Mouse (Mus musculus) testis, adult 2 months (tissue): ENCODE data around the gene Slc27a3. TPM values are rescaled to one million over a fixed set of nuclear protein-coding genes. Genes with fewer than 3 reads are reported as not detected.

Source experiments
- H3K27ac ChIP-seq: fragments of 200-500 bp; 2 replicates; pipeline ENCODE4 v1.5.1; 2012; ENCODE audit warnings: low read depth, low read length; ENCODE audit not compliant: control insufficient read depth, insufficient read depth
- H3K27me3 ChIP-seq: fragments of 200-500 bp; 2 replicates; pipeline ENCODE4 v1.6.1; 2012; ENCODE audit warnings: mild to moderate bottlenecking, low read length, moderate library complexity; ENCODE audit not compliant: control insufficient read depth, insufficient read depth
- H3K36me3 ChIP-seq: fragments of 200-500 bp; 2 replicates; pipeline ENCODE4 v1.6.1; 2012; ENCODE audit warnings: mild to moderate bottlenecking, low read length; ENCODE audit not compliant: control insufficient read depth, insufficient read depth
- H3K4me1 ChIP-seq: fragments of 200-500 bp; 2 replicates; pipeline ENCODE4 v1.6.1; 2012; ENCODE audit warnings: low read length; ENCODE audit not compliant: control insufficient read depth, insufficient read depth
- H3K4me3 ChIP-seq: fragments of 200-500 bp; 2 replicates; pipeline ENCODE4 v1.5.1; 2012; ENCODE audit warnings: low read depth, mild to moderate bottlenecking, low read length, moderate library complexity, mixed read lengths; ENCODE audit not compliant: control insufficient read depth
- CTCF ChIP-seq: fragments of 200-500 bp; IDR thresholded peaks from 2 replicates; pipeline ENCODE4 v1.5.1; 2012; ENCODE audit warnings: low read depth, mild to moderate bottlenecking, inconsistent platforms, low read length, moderate library complexity; ENCODE audit not compliant: control insufficient read depth, insufficient read depth, insufficient replicate concordance
- POLR2A ChIP-seq: fragments of 200-500 bp; IDR thresholded peaks from 2 replicates; pipeline ENCODE4 v1.6.1; 2012; ENCODE audit warnings: low read depth, mild to moderate bottlenecking, inconsistent platforms, low read length, moderate library complexity; ENCODE audit not compliant: control insufficient read depth
- polyA plus RNA-seq: library from polyadenylated mRNA; depleted of rRNA; stranded (reverse); fragments of >200 nt; gene quantifications from 2 replicates; pipeline ENCODE4 v1.2.3, GENCODE M21; 2012

Gene Slc27a3
- polyA plus RNA-seq, 1 experiment, result 18.9 TPM

DNA sequence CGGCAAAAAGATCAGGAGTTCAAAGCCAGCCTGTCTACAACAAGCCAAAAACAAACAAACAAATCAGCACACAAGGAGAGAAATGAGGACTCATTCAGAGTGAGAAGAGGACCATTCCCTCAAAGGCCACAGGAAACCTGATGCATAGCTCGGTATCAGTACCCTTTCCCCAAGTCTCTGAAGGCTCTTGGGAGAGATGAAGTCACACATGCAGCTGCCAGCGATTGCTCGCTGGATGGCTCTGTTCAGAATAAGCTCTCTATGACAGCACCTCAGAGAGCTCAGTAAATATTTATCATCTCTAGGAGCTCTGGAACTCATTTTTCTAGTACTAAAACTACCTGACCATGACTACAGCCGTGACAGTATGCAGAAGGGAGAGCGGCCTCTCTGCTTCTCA, 38.4 kb upstream of the Slc27a3 start:
- peaks cover 3% of the 10 kb centered on the region for H3K4me1 ChIP-seq
- H3K36me3 ChIP-seq, result no peaks in the 10 kb centered on the region
- TF ChIP-seq CTCF, result no peak
- no peak for TF ChIP-seq POLR2A
- no peaks in the 10 kb centered on the region for H3K27me3 ChIP-seq
- H3K27ac ChIP-seq, result peak overlapping the region; percentile 67
- H3K4me3 ChIP-seq, result no peak overlapping the region

DNA sequence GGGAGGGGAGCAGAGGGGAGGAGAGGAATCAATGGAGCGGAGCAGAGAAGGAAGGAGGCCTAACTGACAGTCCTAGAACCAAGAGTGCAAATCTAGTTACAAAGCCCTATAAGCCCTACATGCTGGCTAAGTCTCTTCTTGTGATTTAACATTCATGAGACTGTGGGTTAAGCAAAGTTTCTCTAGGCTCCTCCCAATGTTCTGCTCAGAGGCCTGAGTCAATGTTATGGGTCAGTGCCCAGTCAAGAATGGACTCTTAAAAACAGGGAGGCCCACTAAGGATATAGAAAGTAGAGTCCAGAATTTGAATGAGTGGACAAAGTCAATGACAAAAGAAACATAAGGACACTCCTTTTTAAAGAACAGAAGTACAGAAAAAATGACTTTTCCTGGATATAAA, 37.8 kb upstream of the Slc27a3 start:
- no peaks in the 10 kb centered on the region; the same call in none of the 2 replicates for H3K4me1 ChIP-seq
- H3K36me3 ChIP-seq, result peaks cover under 1% of the 10 kb centered on the region; the same call in 1 of the 2 replicates
- H3K4me3 ChIP-seq, result no peak overlapping the region
- no peak for TF ChIP-seq CTCF
- no peak for TF ChIP-seq POLR2A
- no peak overlapping the region for H3K27ac ChIP-seq
- H3K27me3 ChIP-seq, result no peaks in the 10 kb centered on the region

DNA sequence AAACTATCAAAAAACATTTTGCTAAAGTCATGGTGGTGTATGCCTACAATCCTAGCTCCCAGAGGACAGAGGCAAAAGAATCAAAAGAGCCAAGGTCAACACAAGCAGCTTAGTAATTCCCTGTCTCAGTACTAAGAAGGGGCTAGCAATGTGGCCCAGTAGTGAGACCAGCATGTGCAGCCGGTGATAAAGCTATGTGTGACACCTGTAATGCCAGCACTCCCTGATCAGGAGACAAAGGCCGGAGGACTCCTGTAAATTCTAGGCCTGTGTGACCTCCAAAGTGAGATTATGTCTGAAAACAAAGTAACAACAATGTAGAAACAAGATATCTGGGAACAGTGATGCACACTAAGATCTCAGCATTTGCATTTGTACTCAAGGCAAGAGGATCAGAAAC, 35.8 kb upstream of the Slc27a3 start:
- Histone ChIP-seq H3K27me3 (no peaks in the 10 kb centered on the region), H3K4me3 (no peak overlapping the region), H3K27ac (peak overlapping the region; percentile 76), H3K4me1 (no peaks in the 10 kb centered on the region; the same call in 1 of the 2 replicates), H3K36me3 (peaks cover 2% of the 10 kb centered on the region)
- no peak for TF ChIP-seq POLR2A
- no peak for TF ChIP-seq CTCF

DNA sequence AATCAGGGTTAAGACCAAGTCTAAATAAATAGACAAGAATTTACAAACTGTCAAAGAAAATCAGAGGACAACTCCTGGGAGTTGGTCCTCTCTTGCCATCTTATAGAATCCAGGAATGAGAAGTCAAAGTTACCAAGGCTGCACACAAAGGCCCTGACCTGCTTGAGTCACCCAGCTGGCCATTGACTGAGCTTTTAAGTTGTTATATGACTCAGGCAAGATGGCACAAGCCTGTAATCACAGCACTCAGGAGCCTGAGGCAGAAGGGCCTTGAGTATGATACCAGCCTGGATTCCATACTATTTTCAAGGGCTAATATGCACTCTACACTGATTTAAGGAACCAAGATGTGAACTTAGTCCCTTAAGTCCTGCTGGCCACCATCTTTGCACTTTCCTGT, 33.8 kb upstream of the Slc27a3 start:
- no peaks in the 10 kb centered on the region; the same call in 1 of the 2 replicates for H3K4me1 ChIP-seq
- H3K27me3 ChIP-seq, result no peaks in the 10 kb centered on the region
- H3K27ac ChIP-seq, result no peak overlapping the region
- TF ChIP-seq POLR2A (no peak), CTCF (no peak)
- H3K36me3 ChIP-seq, result peaks cover 2% of the 10 kb centered on the region
- no peak overlapping the region for H3K4me3 ChIP-seq

DNA sequence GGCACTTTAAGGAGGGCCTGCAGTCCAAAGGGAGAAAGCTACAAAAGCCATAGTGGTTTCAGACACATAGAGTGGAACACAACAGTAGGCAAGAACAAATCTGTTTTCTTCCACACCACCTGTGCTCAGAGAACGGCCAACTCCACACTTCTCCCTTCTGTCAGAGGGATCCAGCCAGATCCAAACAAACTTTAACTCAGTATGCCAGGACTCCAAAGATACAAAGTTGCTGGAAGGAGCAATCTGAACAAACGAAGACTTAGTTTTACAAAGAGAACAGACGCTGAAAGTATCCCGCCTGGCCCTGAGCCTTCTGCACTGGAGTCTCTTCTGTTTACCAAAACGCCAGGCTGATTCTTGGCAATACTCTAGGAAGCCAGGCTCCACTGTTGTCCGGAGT, 31.0 kb upstream of the Slc27a3 start:
- Histone ChIP-seq H3K4me1 (no peaks in the 10 kb centered on the region; the same call in 1 of the 2 replicates), H3K27me3 (no peaks in the 10 kb centered on the region), H3K36me3 (peaks cover 3% of the 10 kb centered on the region), H3K4me3 (no peak overlapping the region), H3K27ac (peak overlapping the region; percentile 78)
- TF ChIP-seq CTCF (no peak), POLR2A (no peak)

DNA sequence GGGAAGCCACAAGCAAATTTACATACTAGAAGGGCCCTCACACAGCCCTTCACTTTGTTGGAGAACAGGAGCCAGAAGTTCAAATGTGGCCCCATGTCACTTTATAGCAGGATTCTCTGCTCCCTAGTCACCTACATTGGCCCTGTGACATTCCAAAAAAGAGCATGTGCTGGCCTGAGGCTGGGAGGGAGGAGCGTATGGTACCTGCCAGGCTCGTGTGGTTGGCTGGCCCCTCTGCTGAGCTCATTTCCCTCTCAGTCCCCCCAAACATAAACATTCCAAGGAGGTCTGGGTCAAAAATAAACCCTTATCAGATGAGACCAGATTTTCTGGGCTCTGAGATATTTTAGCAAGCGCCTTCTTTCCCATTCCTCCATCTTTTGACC, 23.3 kb upstream of the Slc27a3 start:
- Histone ChIP-seq H3K36me3 (peaks cover 3% of the 10 kb centered on the region), H3K4me1 (no peaks in the 10 kb centered on the region), H3K27me3 (no peaks in the 10 kb centered on the region), H3K27ac (peak overlapping the region; percentile 61), H3K4me3 (no peak overlapping the region)
- no peak for TF ChIP-seq POLR2A
- TF ChIP-seq CTCF, result no peak

DNA sequence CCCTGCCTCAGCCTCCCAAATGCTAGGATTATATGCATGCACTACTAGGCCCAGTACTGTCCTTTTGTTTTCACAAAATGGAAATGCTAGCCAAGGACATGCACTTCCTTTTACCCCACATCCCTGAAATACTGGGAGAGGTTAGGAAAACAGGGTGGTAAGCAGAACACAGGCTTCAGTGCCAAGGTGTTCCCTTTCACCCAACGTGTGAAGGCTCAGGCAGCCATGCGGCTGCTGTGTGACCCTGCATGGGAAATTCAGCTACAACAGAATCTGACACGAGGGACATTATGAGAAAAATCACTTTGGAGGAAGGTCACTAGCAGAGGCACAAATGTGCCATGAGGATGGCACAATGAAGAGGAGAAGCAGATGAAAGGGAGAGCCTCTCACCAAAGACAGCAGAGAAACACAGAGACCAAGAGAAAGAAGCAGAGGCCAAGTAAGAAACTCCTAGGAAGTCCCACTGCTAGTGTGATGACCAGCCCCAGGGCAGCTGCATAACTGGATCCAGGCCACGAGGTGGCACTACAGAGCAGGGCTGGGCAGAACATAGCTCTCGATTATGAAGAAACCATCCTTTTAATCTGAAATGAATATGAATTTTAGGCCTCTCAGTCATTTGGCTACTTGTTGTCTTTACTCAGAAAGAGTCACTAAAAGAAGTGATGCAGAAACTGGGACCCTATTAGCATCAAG, 22.7 kb upstream of the Slc27a3 start:
- no peaks in the 10 kb centered on the region for H3K4me1 ChIP-seq
- H3K36me3 ChIP-seq, result peaks cover 3% of the 10 kb centered on the region
- H3K4me3 ChIP-seq, result no peak overlapping the region
- H3K27ac ChIP-seq, result peak overlapping the region; percentile 62
- TF ChIP-seq CTCF, result peak; percentile 68; the same call in 1 of the 2 replicates
- no peak for TF ChIP-seq POLR2A
- H3K27me3 ChIP-seq, result no peaks in the 10 kb centered on the region

DNA sequence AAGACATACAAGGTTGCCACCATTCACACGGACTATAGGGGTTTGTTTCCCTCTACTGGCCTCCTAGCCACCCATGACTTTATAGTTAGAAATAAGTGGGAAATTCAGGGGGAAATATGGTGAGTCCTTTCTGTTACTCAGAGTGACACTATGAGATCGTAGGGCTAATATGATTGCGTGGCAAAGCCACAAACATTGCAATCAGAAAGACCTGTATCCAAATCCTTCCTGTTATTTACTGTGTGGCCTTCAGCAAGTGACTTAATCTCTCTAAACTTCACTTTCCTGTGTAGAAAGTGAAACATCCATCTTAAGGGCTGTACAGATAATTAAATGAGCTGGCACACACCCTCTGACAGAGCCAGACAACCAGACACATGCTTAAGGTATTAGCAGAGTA, 19.0 kb upstream of the Slc27a3 start:
- H3K4me1 ChIP-seq, result no peaks in the 10 kb centered on the region
- H3K27ac ChIP-seq, result no peak overlapping the region
- no peaks in the 10 kb centered on the region for H3K27me3 ChIP-seq
- no peak for TF ChIP-seq POLR2A
- no peak for TF ChIP-seq CTCF
- H3K36me3 ChIP-seq, result peaks cover 2% of the 10 kb centered on the region
- H3K4me3 ChIP-seq, result peak overlapping the region; percentile 74; the same call in 1 of the 2 replicates
